Mouse (Mus musculus): ENCODE measurements around the gene St3gal2.
"Not testable (repeated sequence)": the region's sequence is repeated elsewhere in the genome, so short reads cannot be mapped to it uniquely, and the experiment has no call there.

St3gal2 gene

DNA sequence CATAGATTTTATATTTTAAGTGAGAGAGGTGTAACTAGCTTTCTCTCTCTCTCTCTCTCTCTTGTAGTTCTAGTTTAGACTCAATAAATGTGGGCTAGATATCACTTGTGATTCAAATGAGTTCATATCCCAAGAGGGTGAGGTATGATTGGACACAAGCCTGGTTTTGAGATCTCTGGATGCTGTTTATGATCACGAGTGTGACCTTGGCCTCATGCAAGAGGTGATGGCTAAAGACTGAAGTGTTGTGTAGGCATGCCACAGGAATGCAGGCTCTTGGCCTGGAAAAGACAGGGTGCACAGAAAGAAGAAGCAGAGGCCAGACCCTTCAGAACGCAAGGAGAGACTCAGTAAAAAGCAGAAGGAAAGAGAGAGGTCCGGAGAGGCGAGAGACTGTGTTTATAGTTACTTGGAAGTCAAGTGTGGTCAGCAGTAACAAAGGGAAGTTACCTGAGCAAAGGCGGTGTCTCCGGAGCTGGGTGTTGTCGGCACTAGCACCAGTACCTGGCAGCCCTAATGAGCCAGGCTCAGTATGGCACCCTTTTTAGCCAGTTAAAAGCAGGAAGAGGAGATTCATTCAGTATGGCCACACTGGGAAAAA, 24.7 kb downstream of the St3gal2 start:
- in situ Hi-C loops (cut with MboI, MseI), result no loop called here

DNA sequence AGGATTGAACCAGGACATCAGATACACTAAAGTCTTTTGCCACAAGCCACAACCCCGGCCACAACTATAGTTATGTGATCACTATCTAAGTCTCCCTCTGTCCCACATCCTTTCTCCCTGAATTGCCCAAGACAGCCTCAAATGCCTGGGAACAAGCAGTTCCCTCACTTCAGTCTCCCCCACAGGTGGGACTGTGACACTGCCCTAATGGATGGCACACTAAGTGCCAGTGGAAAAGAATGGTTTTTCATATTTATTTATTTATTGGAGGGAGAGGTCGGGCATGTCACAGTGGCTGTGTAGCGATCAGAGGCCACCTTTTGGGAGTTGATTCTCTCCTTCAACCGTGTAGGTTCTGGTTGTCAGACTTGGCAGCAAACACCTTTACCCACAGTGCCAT, 26.0 kb downstream of the St3gal2 start:
- in situ Hi-C loops (cut with MboI, MseI), result no loop called here

DNA sequence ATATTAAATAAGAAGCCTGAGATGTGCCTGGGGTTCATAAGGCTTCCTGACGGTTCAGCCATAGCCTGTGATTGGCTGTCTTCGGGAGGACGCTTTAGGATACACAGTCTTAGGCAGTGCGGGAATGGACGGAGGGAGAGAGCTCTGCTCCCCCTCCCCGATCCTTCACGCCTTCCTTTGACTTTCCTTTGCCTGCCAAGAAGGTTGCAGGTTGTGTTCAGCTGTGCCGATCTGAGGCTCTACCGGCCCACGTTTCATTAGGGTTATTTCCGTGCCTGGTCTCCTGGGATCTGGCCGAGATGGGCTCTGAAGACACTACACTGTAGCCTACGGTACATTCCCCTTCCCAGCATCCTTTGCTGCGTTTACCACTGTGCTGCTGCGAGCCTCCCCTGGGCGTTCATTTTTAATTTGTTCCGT, 30.4 kb downstream of the St3gal2 start:
- in situ Hi-C loops (cut with MboI, MseI), result no loop called here

DNA sequence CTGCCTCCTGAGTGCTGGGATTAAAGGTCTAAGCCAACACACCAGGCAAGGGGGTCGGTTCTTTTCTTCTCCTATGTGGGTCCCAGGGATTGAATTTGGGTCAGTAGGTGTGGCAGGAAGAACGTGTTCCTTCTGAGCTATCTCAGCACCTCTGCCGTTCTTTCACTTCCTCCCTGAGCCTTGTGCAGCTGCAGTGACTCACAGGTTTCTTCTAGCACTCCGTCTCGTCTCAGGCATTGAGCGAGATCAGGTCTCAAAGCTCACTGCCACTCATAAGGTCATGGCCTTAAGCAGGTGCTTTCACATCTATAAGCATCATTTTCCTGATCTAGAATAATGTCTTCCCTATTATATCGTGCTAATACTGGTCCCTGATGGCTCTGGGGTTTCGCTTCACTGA, 35.1 kb downstream of the St3gal2 start:
- in situ Hi-C loops (cut with MboI, MseI), result loop anchor here (5.0 kb wide), 1 partner anchor 32 kb away; no protein-coding TSS in a partner anchor

DNA sequence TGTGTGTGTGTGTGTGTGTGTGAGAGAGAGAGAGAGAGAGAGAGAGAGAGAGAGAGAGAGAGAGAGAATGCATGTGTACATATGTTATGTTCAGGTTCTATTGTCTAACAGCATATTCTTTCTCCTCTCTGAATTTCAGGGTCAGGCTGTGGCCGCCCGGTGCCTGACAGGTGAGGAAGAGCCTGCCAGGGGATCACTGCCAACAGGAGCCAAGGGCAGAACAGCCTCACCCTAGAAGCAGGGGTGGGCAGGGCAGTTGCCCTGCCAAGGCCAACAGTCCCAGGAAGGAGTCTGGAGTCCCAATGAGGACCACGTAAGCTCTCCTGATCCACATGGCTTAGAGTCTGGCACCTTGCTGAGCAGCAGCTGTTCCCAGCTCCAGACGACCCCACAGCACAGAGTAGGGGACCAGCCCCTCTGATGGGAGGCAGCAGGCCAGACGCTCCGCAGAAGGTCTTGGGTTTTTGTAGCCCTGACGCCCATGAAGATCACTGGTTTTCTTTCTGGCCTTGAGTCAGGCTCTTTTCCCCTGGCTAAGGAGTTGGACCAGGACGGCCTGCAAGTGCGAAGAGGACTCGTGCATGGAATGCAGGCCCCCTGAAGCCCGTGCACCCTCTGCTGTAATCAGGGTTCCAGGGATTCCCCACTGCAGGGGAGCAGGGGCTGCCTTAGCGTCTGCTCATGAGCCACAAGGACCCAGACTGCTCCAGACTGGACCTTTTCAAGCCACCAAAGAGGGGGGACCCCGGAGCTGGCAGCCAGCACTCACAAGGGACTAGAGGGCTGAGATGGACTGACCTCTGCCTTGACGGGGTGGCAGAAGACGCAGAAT, 37.1 kb downstream of the St3gal2 start:
- in situ Hi-C loops (cut with MboI, MseI), result loop anchor here (5.0 kb wide), 1 partner anchor 35 kb away; no protein-coding TSS in a partner anchor

DNA sequence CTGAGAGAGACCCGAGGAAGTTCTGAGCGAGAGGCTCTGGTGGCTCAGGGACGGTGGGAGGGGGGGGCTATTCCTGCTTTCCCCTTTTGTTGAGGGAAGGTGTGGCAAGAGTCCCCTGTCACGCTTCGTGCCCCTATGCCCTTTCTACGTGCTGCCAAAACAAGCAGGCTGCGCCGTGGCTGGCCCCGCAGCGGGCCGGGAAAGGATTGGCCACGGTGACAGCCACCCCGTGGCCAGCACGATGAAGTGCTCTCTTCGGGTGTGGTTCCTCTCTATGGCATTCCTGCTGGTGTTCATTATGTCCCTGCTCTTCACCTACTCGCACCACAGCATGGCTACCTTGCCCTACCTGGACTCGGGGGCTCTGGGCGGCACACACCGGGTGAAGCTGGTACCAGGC, 37.7 kb downstream of the St3gal2 start:
- in situ Hi-C loops (cut with MboI, MseI), result loop anchor here (5.0 kb wide), 1 partner anchor 35 kb away; no protein-coding TSS in a partner anchor

DNA sequence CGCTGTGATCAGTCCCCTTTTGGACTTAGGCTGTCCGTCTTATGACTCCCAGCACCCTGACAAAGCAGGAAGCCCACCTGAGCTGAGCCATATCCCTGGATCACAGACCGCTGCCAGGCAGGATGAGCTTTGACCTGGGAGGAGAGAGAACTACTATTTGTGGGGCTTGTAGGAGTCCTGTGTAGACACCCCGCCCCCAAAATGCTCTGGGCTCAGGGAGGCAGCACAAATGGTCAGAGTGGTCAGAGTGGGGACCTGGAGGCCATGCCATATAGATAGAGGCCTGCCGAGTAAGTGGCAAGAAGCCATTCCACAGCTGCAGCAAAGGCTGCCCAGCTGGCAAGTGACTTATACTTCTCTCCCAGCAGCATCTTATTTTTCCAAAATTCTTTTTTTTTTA, 38.4 kb downstream of the St3gal2 start:
- in situ Hi-C loops (cut with MboI, MseI), result loop anchor here (5.0 kb wide), 1 partner anchor 36 kb away; no protein-coding TSS in a partner anchor

DNA sequence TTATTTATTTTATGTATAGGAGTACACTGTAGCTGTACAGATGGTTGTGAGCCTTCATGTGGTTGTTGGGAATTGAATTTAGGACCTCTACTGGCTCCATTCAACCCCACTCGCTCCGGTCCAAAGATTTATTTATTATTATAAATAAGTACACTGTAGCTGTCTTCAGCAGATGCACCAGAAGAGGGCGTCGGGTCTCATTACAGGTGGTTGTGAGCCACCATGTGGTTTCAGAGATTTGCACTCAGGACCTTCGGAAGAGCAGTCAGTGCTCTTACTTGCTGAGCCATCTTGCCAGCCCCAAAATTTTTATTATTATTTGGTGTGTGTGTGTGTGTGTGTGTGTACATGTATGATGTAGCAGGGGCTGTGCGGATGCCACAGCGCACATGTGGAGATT, 38.8 kb downstream of the St3gal2 start:
- in situ Hi-C loops (cut with MboI, MseI), result loop anchor here (5.0 kb wide), 1 partner anchor 36 kb away; no protein-coding TSS in a partner anchor

DNA sequence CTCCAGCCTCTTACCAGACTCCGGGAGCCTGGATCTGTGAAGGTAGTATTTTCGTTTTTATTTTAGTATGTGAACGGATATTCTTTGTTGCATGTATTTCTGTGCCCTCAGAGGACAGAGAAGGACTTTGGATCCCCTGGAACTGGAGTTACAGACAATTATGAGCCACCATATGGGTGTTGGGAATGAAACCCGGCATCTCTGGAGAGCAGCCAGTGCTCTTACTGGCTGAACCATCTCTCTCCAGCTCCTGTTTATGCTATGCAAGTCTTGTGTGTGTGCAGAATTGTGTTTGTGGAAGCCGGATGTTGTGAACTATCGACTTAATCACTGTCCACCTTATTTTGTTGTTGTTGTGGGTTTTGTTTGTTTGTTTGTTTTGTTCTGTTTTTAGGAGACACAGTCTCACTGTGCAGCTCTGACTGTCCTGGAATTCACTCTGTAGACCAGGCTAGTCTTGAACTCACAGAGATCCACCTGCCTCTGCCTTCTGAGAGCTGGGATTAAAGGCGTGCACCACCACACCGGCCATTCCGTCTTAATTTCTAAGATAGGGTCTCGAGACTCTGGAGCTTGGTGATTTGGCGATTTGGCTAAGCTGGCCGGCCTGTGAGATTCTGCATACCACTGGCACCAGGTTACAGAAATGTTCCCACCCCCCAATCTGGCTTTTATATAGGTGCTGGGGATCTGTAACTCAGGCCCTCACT, 39.5 kb downstream of the St3gal2 start:
- in situ Hi-C loops (cut with MboI, MseI), result loop anchor here (5.0 kb wide), 1 partner anchor 37 kb away; no protein-coding TSS in a partner anchor

DNA sequence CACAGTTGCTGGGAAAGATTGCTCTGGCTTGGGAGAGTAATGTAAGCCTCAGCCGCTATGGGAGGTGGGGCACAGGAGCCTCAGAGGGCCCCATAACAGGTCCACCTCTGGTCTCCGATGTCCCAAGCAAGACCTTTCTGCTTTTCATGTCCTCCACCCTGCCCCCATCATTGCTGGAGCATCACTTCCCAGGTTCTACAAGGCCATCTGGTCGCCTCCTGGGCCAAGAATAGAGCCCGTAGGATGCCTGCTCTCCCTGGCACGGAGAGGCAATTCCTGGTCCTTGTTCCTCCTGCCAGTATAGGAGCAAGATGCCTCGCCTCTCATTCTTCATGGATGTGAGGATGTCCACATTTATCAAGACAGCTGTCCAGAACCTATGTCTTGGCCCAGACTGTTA, 40.2 kb downstream of the St3gal2 start:
- in situ Hi-C loops (cut with MboI, MseI), result loop anchor here (5.0 kb wide), 1 partner anchor 38 kb away; no protein-coding TSS in a partner anchor

DNA sequence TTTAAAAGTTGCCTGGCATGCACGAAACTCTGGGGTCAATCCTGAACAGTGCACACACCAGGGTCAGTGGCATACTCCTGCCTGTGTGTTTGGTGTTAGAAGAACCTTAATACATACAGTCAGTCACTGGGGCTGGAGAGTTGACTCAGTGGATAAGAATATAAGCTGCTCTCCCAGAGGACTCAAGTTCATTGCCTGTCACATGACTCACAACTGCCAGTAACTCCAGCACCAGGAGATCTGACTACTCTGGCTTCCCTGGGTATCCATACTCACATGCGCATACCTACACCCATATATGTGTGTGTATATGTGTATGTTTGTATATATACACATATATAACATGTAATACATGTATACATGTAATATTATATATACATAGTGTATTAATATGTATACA, 43.3 kb downstream of the St3gal2 start:
- in situ Hi-C loops (cut with MboI, MseI), result no loop called here

DNA sequence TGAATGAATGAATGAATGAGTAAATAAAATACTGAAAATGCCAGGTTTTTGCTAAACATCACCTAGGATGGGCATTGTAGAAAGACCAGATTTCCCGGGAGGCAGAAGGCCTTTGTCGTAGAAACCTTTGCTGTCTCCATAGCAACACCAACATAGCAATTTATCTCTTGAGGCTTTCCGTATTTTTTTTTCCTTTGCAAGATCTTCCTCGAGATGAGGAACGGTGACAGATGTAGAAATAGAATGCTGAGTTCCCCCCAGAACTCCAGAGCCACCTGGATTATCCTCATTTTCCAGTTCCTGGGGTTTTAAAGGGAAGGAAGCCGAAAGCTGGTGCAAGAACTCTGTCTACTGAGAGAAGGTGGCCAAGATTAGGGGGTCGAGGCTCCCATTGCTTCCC, 44.9 kb downstream of the St3gal2 start:
- in situ Hi-C loops (cut with MboI, MseI), result no loop called here

DNA sequence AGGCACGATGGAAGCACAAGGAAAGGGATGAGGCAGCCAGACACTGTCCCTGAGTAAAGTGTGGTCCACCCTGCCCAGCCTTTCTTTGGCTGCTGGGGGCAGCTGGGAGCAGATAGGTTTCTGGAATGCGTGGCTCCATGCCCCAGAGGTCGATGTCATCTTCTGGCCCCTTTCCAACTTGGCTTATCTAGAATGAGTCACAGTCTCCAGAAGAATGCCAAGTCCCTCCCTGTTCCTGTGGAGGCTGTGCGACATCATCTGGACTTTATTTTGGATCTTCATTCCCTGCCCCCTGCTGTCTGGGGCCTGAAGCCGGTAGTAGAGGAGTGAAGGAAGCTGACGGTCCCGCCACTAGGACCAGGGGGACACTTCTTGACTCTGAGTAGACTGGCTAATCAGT, 45.9 kb downstream of the St3gal2 start:
- in situ Hi-C loops (cut with MboI, MseI), result no loop called here

DNA sequence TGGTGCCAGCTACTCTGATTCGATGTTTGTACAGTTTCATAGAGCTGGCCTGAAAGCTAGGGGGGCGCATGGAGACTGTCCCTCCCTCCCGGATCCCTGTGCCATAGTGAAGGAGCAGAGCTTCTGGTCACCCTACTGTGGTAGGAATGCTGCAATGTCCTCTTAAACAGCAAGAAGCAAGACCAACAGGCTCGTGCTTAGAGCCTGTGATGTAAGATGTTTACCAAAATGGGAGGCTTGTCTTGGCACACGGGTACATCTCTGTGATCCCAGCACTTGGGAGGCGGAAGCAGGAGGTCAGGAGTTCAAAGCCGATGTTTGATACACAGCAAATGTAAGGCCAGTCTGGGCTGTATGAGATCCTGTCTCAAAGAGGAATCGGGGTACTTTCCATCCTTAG, 46.9 kb downstream of the St3gal2 start:
- in situ Hi-C loops (cut with MboI, MseI), result no loop called here

DNA sequence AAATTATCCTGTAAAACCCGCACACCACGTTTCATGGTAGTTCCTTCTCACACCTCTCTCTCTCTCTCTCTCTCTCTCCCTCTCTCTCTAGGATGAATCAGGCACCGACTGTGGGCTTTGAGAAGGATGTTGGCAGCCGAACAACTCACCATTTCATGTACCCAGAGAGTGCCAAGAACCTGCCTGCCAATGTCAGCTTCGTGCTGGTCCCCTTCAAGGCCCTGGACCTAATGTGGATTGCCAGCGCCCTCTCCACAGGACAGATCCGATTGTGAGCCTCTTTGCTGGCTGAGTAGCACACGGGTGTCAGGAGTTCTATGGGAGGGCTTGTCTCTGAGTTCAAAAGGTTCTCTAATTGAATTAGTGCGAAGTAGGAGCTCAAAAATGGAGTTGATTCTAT, 47.6 kb downstream of the St3gal2 start:
- in situ Hi-C loops (cut with MboI, MseI), result no loop called here

DNA sequence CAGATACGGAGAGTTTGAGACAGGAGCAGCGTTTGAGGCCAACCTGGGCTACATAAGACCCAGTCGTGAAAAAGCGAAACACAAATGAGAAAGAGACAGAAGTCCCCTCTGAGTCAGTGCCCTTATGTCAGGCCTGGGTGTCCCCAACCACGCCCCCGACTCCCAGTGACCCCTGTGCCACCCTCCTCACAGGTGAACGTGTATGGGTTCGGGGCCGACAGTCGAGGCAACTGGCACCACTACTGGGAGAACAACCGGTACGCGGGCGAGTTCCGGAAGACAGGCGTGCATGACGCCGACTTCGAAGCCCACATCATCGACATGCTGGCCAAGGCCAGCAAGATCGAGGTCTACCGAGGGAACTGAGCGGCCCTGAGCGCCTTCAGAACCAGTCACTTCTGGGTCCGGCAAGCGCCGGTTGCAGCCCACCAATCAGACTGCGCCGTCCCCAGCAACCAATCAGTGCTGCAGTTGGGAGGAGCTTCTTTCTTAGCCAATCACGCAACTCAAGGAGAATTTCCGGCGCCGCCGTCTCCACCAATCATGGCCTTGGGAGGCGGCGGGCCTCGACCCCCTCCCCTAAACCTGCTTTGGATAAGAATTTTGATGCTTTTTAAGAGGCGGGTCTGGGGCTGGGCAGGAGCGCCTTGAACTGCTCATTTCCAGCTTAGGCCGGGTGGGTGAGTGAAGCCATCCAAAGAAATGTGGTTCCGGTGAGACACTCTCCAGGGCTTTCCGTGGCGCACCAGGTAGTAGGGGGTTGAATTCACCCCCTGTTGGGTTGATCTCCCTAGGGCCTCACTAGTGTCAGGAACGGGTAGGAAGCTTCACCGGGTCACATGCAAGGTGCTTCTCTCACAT, 50.4 kb downstream of the St3gal2 start:
- in situ Hi-C loops (cut with MboI, MseI), result no loop called here

DNA sequence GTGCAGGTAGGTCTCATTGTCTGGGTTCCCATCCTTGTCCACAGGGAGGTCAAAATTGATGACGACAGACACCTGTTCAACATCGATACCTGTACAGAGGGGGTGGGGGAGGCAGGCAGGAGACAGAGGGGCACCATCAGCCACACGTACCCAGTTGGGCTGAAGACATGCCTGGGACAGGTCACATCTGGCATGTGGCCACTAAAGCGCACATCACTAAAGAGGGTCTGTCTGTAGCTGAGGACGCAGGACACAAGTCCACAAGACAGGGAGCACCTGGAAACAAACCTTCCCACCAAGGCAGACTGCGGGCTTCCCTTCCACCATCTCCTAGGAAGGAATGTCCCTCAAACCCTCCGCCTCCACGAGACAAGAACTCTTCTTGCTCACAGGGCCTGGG, 56.8 kb downstream of the St3gal2 start:
- in situ Hi-C loops (cut with MboI, MseI), result not testable (repeated sequence)

DNA sequence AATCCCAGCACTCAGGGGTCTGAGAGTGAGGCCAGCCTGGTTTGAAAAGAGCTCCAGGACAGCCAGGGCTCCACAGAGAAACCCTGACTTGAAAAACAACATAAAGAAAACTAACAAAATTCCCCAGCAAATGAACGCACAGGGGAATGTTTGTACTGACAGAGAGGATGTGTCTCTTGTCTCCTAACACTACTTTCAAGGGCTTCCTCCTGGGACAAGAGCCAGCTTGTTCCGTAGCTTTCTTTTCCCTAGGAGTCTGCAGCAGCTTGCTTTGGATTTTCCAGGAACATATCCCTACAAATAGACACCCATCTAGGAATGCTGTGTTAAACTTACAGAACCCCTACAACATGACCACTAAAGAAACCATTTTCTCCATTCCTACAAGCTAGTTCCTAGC, 58.3 kb downstream of the St3gal2 start:
- in situ Hi-C loops (cut with MboI, MseI), result not testable (repeated sequence)

DNA sequence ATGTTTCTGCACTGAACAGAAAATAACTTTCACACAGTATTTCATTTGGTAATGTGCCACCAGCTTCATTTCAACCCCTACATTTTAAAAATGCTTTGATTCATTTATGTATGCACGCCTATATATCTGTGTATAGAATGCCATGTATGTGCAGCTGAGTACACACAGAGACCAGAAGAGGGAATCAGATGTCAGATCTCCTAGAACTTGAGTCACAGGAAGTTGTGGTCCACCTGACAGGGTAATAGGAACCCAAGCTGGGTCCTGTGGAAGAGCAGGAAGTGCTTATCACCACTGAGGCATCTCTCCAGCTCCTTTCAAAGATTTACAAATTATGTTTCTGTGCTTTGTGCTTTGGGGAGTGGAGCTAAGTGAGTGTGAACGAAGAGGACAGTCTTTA, 61.6 kb downstream of the St3gal2 start:
- in situ Hi-C loops (cut with MboI, MseI), result loop anchor here (5.0 kb wide), 1 partner anchor 71 kb away; no protein-coding TSS in a partner anchor

DNA sequence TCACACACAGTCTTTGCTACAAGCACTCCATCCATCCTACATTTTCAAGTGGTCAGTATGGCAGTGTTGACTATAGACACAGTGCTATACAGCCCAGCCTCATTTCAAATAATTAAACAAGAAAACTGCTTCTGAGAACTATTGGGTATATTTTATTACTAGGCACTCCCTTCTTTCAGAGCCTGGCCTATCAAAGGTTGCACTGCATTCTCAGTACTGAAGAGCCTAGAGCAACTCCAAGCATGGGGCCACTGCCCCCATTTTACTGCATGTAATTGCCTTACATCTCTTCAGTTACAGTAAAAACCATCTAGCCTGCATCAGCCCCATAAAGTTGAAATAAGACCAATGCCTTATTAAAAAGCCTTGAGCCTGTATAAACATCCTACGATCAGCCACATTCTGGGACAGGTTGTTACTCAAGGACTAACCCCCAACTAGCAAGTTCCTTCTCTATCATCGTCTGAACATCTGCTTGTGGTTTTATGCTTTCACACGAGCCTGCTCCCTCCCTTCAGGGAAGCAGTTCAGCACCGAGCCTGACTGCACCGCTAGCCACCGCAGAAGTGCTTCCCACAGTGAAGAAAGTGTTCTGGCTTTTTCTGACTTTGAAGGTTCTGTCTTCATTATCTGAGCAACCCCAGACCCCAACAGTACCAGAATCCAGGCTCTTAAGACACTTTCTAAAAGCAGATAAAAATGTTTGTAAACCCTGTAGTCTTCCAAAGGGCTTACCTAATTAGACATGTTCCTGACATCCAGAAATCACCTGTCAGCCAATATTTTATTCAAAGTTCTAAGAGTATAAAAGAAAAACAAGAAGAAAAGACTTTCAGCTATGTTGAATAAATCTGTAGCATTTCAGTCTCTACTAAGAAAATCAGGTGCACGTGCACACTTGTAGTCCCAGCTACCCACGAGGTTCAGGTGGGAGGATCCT, 68.4 kb downstream of the St3gal2 start:
- in situ Hi-C loops (cut with MboI, MseI), result no loop called here
